Mouse (Mus musculus) liver, embryonic 14.5 days (tissue): ENCODE data around the gene Cpa5. TPM values are rescaled to one million over a fixed set of nuclear protein-coding genes. Genes with fewer than 3 reads are reported as not detected.

Source experiments
- ATAC-seq: fragments of 200-750 bp; cut with Nextera tagmentation; 2 replicates; pipeline ENCODE4 v1.8.0; 2017; ENCODE audit warnings: moderate number of reproducible peaks, mild to moderate bottlenecking, moderate library complexity; ENCODE audit not compliant: insufficient read depth
- DNase-seq, 3 experiments: peaks; one replicate each; pipeline ENCODE4 v3.0.0-alpha.2; 2012 to 2013; ENCODE audit warnings: low read depth in 3 of 3, low spot score in 3 of 3
- H3K27ac ChIP-seq: fragments of 300-500 bp; sonication (generic); 2 replicates; pipeline ENCODE4 v1.5.1; 2014; ENCODE audit warnings: moderate library complexity, mild to moderate bottlenecking, control low read depth, inconsistent platforms
- H3K27me3 ChIP-seq: fragments of 300-500 bp; sonication (generic); 2 replicates; pipeline ENCODE4 v1.6.1; 2014; ENCODE audit warnings: mild to moderate bottlenecking, low read length, moderate library complexity; ENCODE audit not compliant: control insufficient read depth, insufficient read depth
- H3K36me3 ChIP-seq: fragments of 300-500 bp; sonication (generic); replicated peaks from 2 replicates; pipeline ENCODE4 v1.6.1; 2014; ENCODE audit warnings: low read depth; ENCODE audit not compliant: control insufficient read depth, insufficient read depth
- H3K4me1 ChIP-seq, 2 experiments: fragments of 200-500 bp in 1 of 2; fragments of 300-500 bp in 1 of 2; sonication (generic) in 1 of 2; replicated peaks; 2 replicates each; pipeline ENCODE4 v1.6.1; 2012 to 2014; ENCODE audit warnings: antibody characterized with exemption in 1 of 2, inconsistent platforms in 1 of 2, low read length in 1 of 2; ENCODE audit not compliant: control insufficient read depth in 2 of 2, insufficient read depth in 2 of 2
- H3K4me2 ChIP-seq: fragments of 300-500 bp; sonication (generic); 2 replicates; pipeline ENCODE4 v1.6.1; 2014; ENCODE audit warnings: low read depth, mild to moderate bottlenecking, control low read depth, moderate library complexity
- H3K4me3 ChIP-seq, 2 experiments: fragments of 200-500 bp in 1 of 2; fragments of 300-500 bp in 1 of 2; sonication (generic) in 1 of 2; 2 replicates each; pipeline ENCODE4 v1.5.1; 2012 to 2014; ENCODE audit warnings: low read depth in 2 of 2, low read length in 2 of 2, mild to moderate bottlenecking in 2 of 2, control low read depth in 1 of 2, inconsistent platforms in 1 of 2, moderate library complexity in 1 of 2; ENCODE audit not compliant: insufficient read depth in 1 of 2
- H3K9ac ChIP-seq: fragments of 300-500 bp; sonication (generic); replicated peaks from 2 replicates; pipeline ENCODE4 v1.6.1; 2014; ENCODE audit warnings: mild to moderate bottlenecking, control low read depth, moderate library complexity
- H3K9me3 ChIP-seq: fragments of 300-500 bp; sonication (generic); 2 replicates; pipeline ENCODE4 v1.6.1; 2016; ENCODE audit warnings: low read length, mixed read lengths; ENCODE audit not compliant: control insufficient read depth
- CTCF ChIP-seq: IDR thresholded peaks from 2 replicates; pipeline ENCODE4 v1.5.1; 2016; ENCODE audit warnings: antibody characterized with exemption, low read depth, control low read depth
- EP300 ChIP-seq: IDR thresholded peaks from 2 replicates; pipeline ENCODE4 v1.6.1; 2016; ENCODE audit warnings: antibody characterized with exemption, low read depth
- WGBS: fragments of 180-500 bp; shearing (Covaris S2); extraction: QIAGEN DNeasy Blood & Tissue Kit; methylation state at CpG from one replicate; pipeline ENCODE4 v1.1.7; 2014; ENCODE audit not compliant: insufficient replicate concordance; 5-methylcytosine and 5-hydroxymethylcytosine counted together
- polyA plus RNA-seq, 2 experiments: library from polyadenylated mRNA; depleted of rRNA in 1 of 2; stranded (reverse) in 1 of 2; unstranded in 1 of 2; fragments of >200 nt; fragmentation: Nextera tagmentation in 1 of 2; extraction: Ambion mirVana in 1 of 2; gene quantifications; 2 replicates each; pipeline versions ENCODE4 v1.2.1 to v1.2.3; 2012 to 2014

The Cpa5 gene
- polyA plus RNA-seq, 2 experiments, result 0.02 TPM; not detected in 1

DNA sequence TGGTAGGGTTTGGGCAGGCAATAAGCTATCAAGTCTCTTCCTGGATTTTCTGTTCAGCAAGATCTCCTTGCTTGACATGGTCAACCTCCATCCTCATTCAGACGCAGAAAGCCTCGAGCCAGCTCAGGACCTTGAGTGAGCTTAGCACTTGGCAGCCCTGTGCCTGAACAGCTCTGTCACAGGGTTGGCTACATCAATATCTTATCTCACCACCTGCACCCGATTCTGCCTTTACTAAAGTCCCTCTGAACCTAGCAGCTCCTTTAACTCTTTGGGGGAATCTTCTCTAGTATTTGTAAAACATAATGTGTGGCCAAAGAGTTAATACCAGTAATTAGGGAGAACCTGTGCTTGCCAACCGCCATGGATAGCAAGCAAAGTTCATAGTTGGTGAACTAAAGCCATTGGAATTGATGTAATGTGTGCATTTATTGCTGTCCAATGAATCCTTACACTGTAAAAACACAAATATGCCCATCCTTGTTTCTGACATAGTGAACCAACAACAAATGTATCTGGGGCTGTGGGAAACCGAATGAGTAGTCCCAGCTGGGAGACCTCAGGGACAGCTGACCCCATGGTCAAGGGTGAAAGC is 28.0 kb downstream of the Cpa5 start, which contains the start of gene Cpa1:
Cpa1 (plus strand) TSS at position 545 of the 595 bp plus-strand sequence.
- H3K9me3 ChIP-seq, result no peaks in the 10 kb centered on the region
- H3K9ac ChIP-seq, result no peak within 1 kb of the TSS
- no peak within 1 kb of the TSS for H3K4me2 ChIP-seq
- no peaks in the 10 kb centered on the region; the same call in 1 of the 2 replicates for H3K27me3 ChIP-seq
- no peak within 1 kb of the TSS for H3K4me3 ChIP-seq
- DNase-seq (peak in 2 of 3 experiments; percentile 6 to 9), ATAC-seq (peak; percentile 50; the same call in 1 of the 2 replicates)
- peaks cover 0 to 23% of the 10 kb centered on the region in 2 experiments; a peak in 2 of 4 replicates for H3K4me1 ChIP-seq
- H3K27ac ChIP-seq, result no peak within 1 kb of the TSS
- no peak for TF ChIP-seq EP300
- TF ChIP-seq CTCF, result no peak
- H3K36me3 ChIP-seq, result no peaks in the 10 kb centered on the region
- WGBS, result 36% methylated on average over 5 of the region's 5 CpGs

GRCm38 (mm10) chr6:30643694-30644460 is 33.1 kb downstream of the Cpa5 start:
- no peak for DNase-seq
- TF ChIP-seq EP300, result no peak
- TF ChIP-seq CTCF, result no peak
- H3K27ac ChIP-seq, result no peak overlapping the region
- no peak for ATAC-seq
- no peaks in the 10 kb centered on the region; the same call in 1 of the 2 replicates for H3K27me3 ChIP-seq
- H3K36me3 ChIP-seq, result no peaks in the 10 kb centered on the region
- H3K4me1 ChIP-seq, result peaks cover 0 to 10% of the 10 kb centered on the region in 2 experiments; a peak in 2 of 4 replicates
- H3K4me2 ChIP-seq, result no peak overlapping the region
- 32% methylated on average over 12 of the region's 12 CpGs for WGBS
- H3K9me3 ChIP-seq, result no peaks in the 10 kb centered on the region
- H3K9ac ChIP-seq, result no peak overlapping the region
- no peak overlapping the region for H3K4me3 ChIP-seq

GRCm38 (mm10) chr6:30644462-30644861 is 33.7 kb downstream of the Cpa5 start:
- ATAC-seq, result no peak
- TF ChIP-seq CTCF, result no peak
- no peak for TF ChIP-seq EP300
- Histone ChIP-seq H3K4me3 (no peak overlapping the region), H3K27ac (no peak overlapping the region), H3K4me2 (no peak overlapping the region), H3K9ac (no peak overlapping the region), H3K36me3 (no peaks in the 10 kb centered on the region), H3K9me3 (no peaks in the 10 kb centered on the region), H3K4me1 (peaks cover 0 to 5% of the 10 kb centered on the region in 2 experiments; a peak in 2 of 4 replicates), H3K27me3 (no peaks in the 10 kb centered on the region; the same call in 1 of the 2 replicates)
- WGBS, result 70% methylated on average over 3 of the region's 3 CpGs
- DNase-seq, result no peak

GRCm38 (mm10) chr6:30645379-30645778 is 34.6 kb downstream of the Cpa5 start:
- 69% methylated on average over 6 of the region's 6 CpGs for WGBS
- TF ChIP-seq CTCF (no peak), EP300 (no peak)

More at GRCm38 (mm10) chr6:30645379-30645778, 34.6 kb downstream of the Cpa5 start:
- Histone ChIP-seq H3K27me3 (no peaks in the 10 kb centered on the region; the same call in 1 of the 2 replicates), H3K36me3 (no peaks in the 10 kb centered on the region), H3K27ac (no peak overlapping the region), H3K9me3 (no peaks in the 10 kb centered on the region), H3K4me3 (no peak overlapping the region), H3K4me2 (no peak overlapping the region), H3K4me1 (peaks cover 0 to 5% of the 10 kb centered on the region in 2 experiments; a peak in 2 of 4 replicates), H3K9ac (no peak overlapping the region)
- no peak for DNase-seq
- ATAC-seq, result no peak
